In genomic region chr4:16631371-16631770, GRCm38 (mm10) we compare ENCODE assay signal across 16 mouse cellular contexts.
"Had no signal": no experiment of that assay in that cellular context is flagged by ENCODE, and none has a peak within 500 bp of the region (broad histone marks: within the 10 kb centered on the region; RNA-seq: fewer than 3 reads in every experiment).

No protein-coding gene starts in this region.

- H3K4me3 ChIP-seq: midbrain, embryonic 10.5 days; midbrain, embryonic 12.5 days; myocyte; neural tube, embryonic 13.5 days; neural tube, embryonic 15.5 days; stomach, embryonic 15.5 days had no signal

- H3K4me1 ChIP-seq: midbrain, embryonic 10.5 days; midbrain, embryonic 12.5 days; neural tube, embryonic 13.5 days; neural tube, embryonic 15.5 days; stomach, embryonic 15.5 days had no signal

- H3K9ac ChIP-seq: lung, embryonic 14.5 days; midbrain, embryonic 12.5 days; neural tube, embryonic 13.5 days; neural tube, embryonic 15.5 days; stomach, embryonic 15.5 days had no signal

- H3K36me3 ChIP-seq: midbrain, embryonic 10.5 days; midbrain, embryonic 12.5 days; neural tube, embryonic 13.5 days; neural tube, embryonic 15.5 days; stomach, embryonic 15.5 days had no signal

- DNase-seq: lung, adult 18-20 months; lung, embryonic 14.5 days; lung, postnatal 10 days; lung, postnatal 4 days; midbrain, embryonic 14.5 days; right cerebral cortex, postnatal 14 days; thymus, adult 18-20 months; thymus, postnatal 14 days; thymus, postnatal 36 days had no signal

- H3K4me2 ChIP-seq: lung, embryonic 14.5 days; midbrain, embryonic 12.5 days; neural tube, embryonic 13.5 days; neural tube, embryonic 15.5 days; stomach, embryonic 15.5 days had no signal

- H3K9me3 ChIP-seq: midbrain, embryonic 10.5 days; midbrain, embryonic 12.5 days; neural tube, embryonic 13.5 days; neural tube, embryonic 15.5 days; stomach, embryonic 15.5 days had no signal

- H3K27me3 ChIP-seq: midbrain, embryonic 12.5 days; neural tube, embryonic 13.5 days; neural tube, embryonic 15.5 days; stomach, embryonic 15.5 days had no signal

- H3K27ac ChIP-seq: midbrain, embryonic 10.5 days; midbrain, embryonic 12.5 days; neural tube, embryonic 13.5 days; neural tube, embryonic 15.5 days; stomach, embryonic 15.5 days had no signal

- ATAC-seq: midbrain, embryonic 16.5 days had no signal
